Mouse (Mus musculus) ovary, postnatal 14 days (tissue): Measurements from ENCODE around the gene Slc25a33.

Source experiments
- DNase-seq: peaks from one replicate; pipeline ENCODE4 v3.0.0; 2022; ENCODE audit warnings: low spot score

The Slc25a33 gene

GRCm38 (mm10) chr4:149794010-149794338 is 19.9 kb upstream of the Slc25a33 start:
- DNase-seq: no peak

- no peak for DNase-seq
Observed at GRCm38 (mm10) chr4:149793156-149794009, 19.3 kb upstream of the Slc25a33 start.

- DNase-seq: no peak
Observed at GRCm38 (mm10) chr4:149792159-149792800, 18.2 kb upstream of the Slc25a33 start.

GRCm38 (mm10) chr4:149791470-149791869 is 17.4 kb upstream of the Slc25a33 start:
- no peak for DNase-seq

GRCm38 (mm10) chr4:149790969-149791368 is 16.9 kb upstream of the Slc25a33 start:
- DNase-seq: no peak

GRCm38 (mm10) chr4:149790546-149790945 is 16.5 kb upstream of the Slc25a33 start:
- DNase-seq: no peak

GRCm38 (mm10) chr4:149789421-149790194 is 15.5 kb upstream of the Slc25a33 start:
- no peak for DNase-seq

- DNase-seq: no peak
Observed at GRCm38 (mm10) chr4:149784901-149785300, 10.8 kb upstream of the Slc25a33 start.

- DNase-seq: no peak
Observed at GRCm38 (mm10) chr4:149784371-149784770, 10.3 kb upstream of the Slc25a33 start.

- no peak for DNase-seq
Observed at GRCm38 (mm10) chr4:149782975-149783374, 8.9 kb upstream of the Slc25a33 start.

- DNase-seq: no peak
Observed at GRCm38 (mm10) chr4:149780565-149781356, 6.7 kb upstream of the Slc25a33 start.

- DNase-seq: no peak
Observed at GRCm38 (mm10) chr4:149779966-149780365, 5.9 kb upstream of the Slc25a33 start.

- no peak for DNase-seq
Observed at GRCm38 (mm10) chr4:149777126-149777525, 3.0 kb upstream of the Slc25a33 start.

- no peak for DNase-seq
Observed at GRCm38 (mm10) chr4:149775760-149776362, 1.8 kb upstream of the Slc25a33 start.

- DNase-seq: no peak
Observed at GRCm38 (mm10) chr4:149775330-149775729, 1.3 kb upstream of the Slc25a33 start.

GRCm38 (mm10) chr4:149773408-149774093 is 526 bp downstream of the Slc25a33 start:
- no peak for DNase-seq

- DNase-seq: no peak
Observed at GRCm38 (mm10) chr4:149772394-149772793, 1.7 kb downstream of the Slc25a33 start.

GRCm38 (mm10) chr4:149765201-149765600 is 8.9 kb downstream of the Slc25a33 start:
- no peak for DNase-seq

GRCm38 (mm10) chr4:149763335-149763734 is 10.7 kb downstream of the Slc25a33 start:
- DNase-seq: no peak

GRCm38 (mm10) chr4:149759517-149759916 is 14.6 kb downstream of the Slc25a33 start:
- no peak for DNase-seq

- no peak for DNase-seq
Observed at GRCm38 (mm10) chr4:149758423-149758822, 15.7 kb downstream of the Slc25a33 start.
